Mouse (Mus musculus) E14TG2a.4 (cell line): ENCODE data around the gene Nphs2.

Experiments
- CTCF ChIP-seq: conservative IDR thresholded peaks from 2 replicates; pipeline ENCODE4 v1.5.1; 2014; ENCODE audit warnings: low read length
- NANOG ChIP-seq: IDR thresholded peaks from 2 replicates; pipeline ENCODE4 v1.6.1; 2014; ENCODE audit warnings: borderline replicate concordance, low read length, mixed read lengths

DNA sequence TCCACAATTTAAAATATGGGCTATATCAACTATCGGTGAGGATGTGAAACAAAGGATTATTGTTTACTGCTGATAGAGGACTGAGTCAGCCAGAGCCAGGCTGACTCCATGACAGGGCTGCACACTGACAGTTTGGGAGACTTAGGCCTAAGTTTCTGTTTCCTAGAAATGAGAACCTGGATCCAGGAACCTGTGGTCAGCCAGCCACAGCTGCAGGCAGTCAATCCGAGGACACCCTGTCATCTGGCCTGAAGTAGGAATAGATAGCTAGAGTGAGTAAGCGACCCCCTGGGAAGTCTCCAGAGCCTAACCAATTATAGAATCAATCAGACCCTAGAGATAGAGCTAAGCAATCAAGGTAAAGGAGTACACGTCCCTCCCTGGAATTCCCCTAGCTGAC, 33.9 kb downstream of the Nphs2 start:
- TF ChIP-seq NANOG (no peak), CTCF (no peak)
